Mouse (Mus musculus) neural tube, embryonic 14.5 days (tissue): ENCODE measurements at regions not wholly inside any gene's neighbourhood (a gene's known extent, or its start where the extent isn't known, plus 50 kb on each side); places are given as distances from the start of the nearest gene placed in this dataset.

ENCODE experiments used
- ATAC-seq: fragments of 200-750 bp; cut with Nextera tagmentation; 2 replicates; pipeline ENCODE4 v1.8.0; 2017; ENCODE audit warnings: low read depth, mild to moderate bottlenecking, moderate TSS enrichment, moderate library complexity
- H3K27ac ChIP-seq: fragments of 300-500 bp; sonication (generic); 2 replicates; pipeline ENCODE4 v1.5.1; 2014; ENCODE audit warnings: low read depth, mild to moderate bottlenecking, control low read depth, low read length, moderate library complexity, mixed read lengths
- H3K27me3 ChIP-seq: fragments of 300-500 bp; sonication (generic); 2 replicates; pipeline ENCODE4 v1.6.1; 2014; ENCODE audit warnings: low read length; ENCODE audit not compliant: control insufficient read depth, insufficient read depth
- H3K36me3 ChIP-seq: fragments of 300-500 bp; sonication (generic); 2 replicates; pipeline ENCODE4 v1.6.1; 2014; ENCODE audit warnings: low read length, mixed read lengths; ENCODE audit not compliant: control insufficient read depth, insufficient read depth
- H3K4me1 ChIP-seq: fragments of 300-500 bp; sonication (generic); 2 replicates; pipeline ENCODE4 v1.6.1; 2014; ENCODE audit warnings: low read length; ENCODE audit not compliant: control insufficient read depth, insufficient read depth
- H3K4me2 ChIP-seq: fragments of 300-500 bp; sonication (generic); 2 replicates; pipeline ENCODE4 v1.6.1; 2014; ENCODE audit warnings: mild to moderate bottlenecking, low read depth, low read length, control low read depth
- H3K4me3 ChIP-seq: fragments of 300-500 bp; sonication (generic); 2 replicates; pipeline ENCODE4 v1.5.1; 2014; ENCODE audit warnings: low read depth, low read length, control low read depth, mixed read lengths
- H3K9ac ChIP-seq: fragments of 300-500 bp; sonication (generic); replicated peaks from 2 replicates; pipeline ENCODE4 v1.6.1; 2014; ENCODE audit warnings: low read depth, mild to moderate bottlenecking, control low read depth, low read length, mixed read lengths
- H3K9me3 ChIP-seq: fragments of 300-500 bp; sonication (generic); 2 replicates; pipeline ENCODE4 v1.6.1; 2016; ENCODE audit warnings: low read length; ENCODE audit not compliant: control insufficient read depth
- WGBS: fragments of 180-500 bp; shearing (Covaris S2); extraction: QIAGEN DNeasy Blood & Tissue Kit; methylation state at CpG from one replicate; pipeline ENCODE4 v1.1.7; 2014; 5-methylcytosine and 5-hydroxymethylcytosine counted together

GRCm38 (mm10) chr2:114994691-114995347 is 340.1 kb upstream of the Dph6 start:
- H3K4me1 ChIP-seq, result no peaks in the 10 kb centered on the region
- no peak overlapping the region for H3K27ac ChIP-seq
- no peak overlapping the region for H3K4me2 ChIP-seq
- no peak for ATAC-seq
- no peak overlapping the region for H3K4me3 ChIP-seq
- H3K9me3 ChIP-seq, result no peaks in the 10 kb centered on the region
- no peak overlapping the region for H3K9ac ChIP-seq
- no peaks in the 10 kb centered on the region for H3K27me3 ChIP-seq
- WGBS, result 83% methylated on average over 2 of the region's 2 CpGs
- H3K36me3 ChIP-seq, result no peaks in the 10 kb centered on the region

- H3K27ac ChIP-seq, result no peak overlapping the region
- H3K4me3 ChIP-seq, result no peak overlapping the region
- H3K9me3 ChIP-seq, result no peaks in the 10 kb centered on the region
- no peak overlapping the region for H3K9ac ChIP-seq
- no peaks in the 10 kb centered on the region for H3K27me3 ChIP-seq
- H3K4me2 ChIP-seq, result no peak overlapping the region
- no peak for ATAC-seq
- H3K4me1 ChIP-seq, result no peaks in the 10 kb centered on the region
- 90% methylated on average over 1 of the region's 1 CpGs for WGBS
- no peaks in the 10 kb centered on the region for H3K36me3 ChIP-seq
Observed at GRCm38 (mm10) chr2:115013916-115014315, 359.2 kb upstream of the Dph6 start.

GRCm38 (mm10) chr2:115026777-115027176 is 372.0 kb upstream of the Dph6 start:
- no peak overlapping the region for H3K9ac ChIP-seq
- H3K4me2 ChIP-seq, result no peak overlapping the region
- H3K4me1 ChIP-seq, result no peaks in the 10 kb centered on the region
- H3K9me3 ChIP-seq, result no peaks in the 10 kb centered on the region
- H3K27me3 ChIP-seq, result no peaks in the 10 kb centered on the region
- ATAC-seq, result no peak
- H3K36me3 ChIP-seq, result no peaks in the 10 kb centered on the region
- no peak overlapping the region for H3K4me3 ChIP-seq
- no peak overlapping the region for H3K27ac ChIP-seq
- 93% methylated on average over 3 of the region's 3 CpGs for WGBS

GRCm38 (mm10) chr2:115031134-115031533 is 376.4 kb upstream of the Dph6 start:
- ATAC-seq, result no peak
- H3K9ac ChIP-seq, result no peak overlapping the region
- H3K27ac ChIP-seq, result no peak overlapping the region
- H3K36me3 ChIP-seq, result no peaks in the 10 kb centered on the region
- H3K9me3 ChIP-seq, result no peaks in the 10 kb centered on the region
- H3K4me1 ChIP-seq, result no peaks in the 10 kb centered on the region
- H3K27me3 ChIP-seq, result no peaks in the 10 kb centered on the region
- no peak overlapping the region for H3K4me3 ChIP-seq
- WGBS, result 54% methylated on average over 2 of the region's 2 CpGs
- no peak overlapping the region for H3K4me2 ChIP-seq

- Histone ChIP-seq H3K9ac (no peak overlapping the region), H3K4me1 (no peaks in the 10 kb centered on the region), H3K27ac (no peak overlapping the region), H3K27me3 (no peaks in the 10 kb centered on the region), H3K9me3 (no peaks in the 10 kb centered on the region), H3K36me3 (no peaks in the 10 kb centered on the region), H3K4me3 (no peak overlapping the region), H3K4me2 (no peak overlapping the region)
- ATAC-seq, result no peak
- 73% methylated on average over 3 of the region's 3 CpGs for WGBS
Observed at GRCm38 (mm10) chr2:115036205-115036604, 381.4 kb upstream of the Dph6 start.

GRCm38 (mm10) chr2:115042299-115042785 is 387.6 kb upstream of the Dph6 start:
- WGBS, result 70% methylated on average over 7 of the region's 7 CpGs
- Histone ChIP-seq H3K9ac (no peak overlapping the region), H3K9me3 (no peaks in the 10 kb centered on the region), H3K27ac (no peak overlapping the region), H3K36me3 (no peaks in the 10 kb centered on the region), H3K4me2 (no peak overlapping the region), H3K4me3 (no peak overlapping the region), H3K4me1 (no peaks in the 10 kb centered on the region), H3K27me3 (no peaks in the 10 kb centered on the region)
- ATAC-seq, result no peak

GRCm38 (mm10) chr2:115056327-115057070 is 401.7 kb upstream of the Dph6 start:
- no peak overlapping the region for H3K4me3 ChIP-seq
- H3K27me3 ChIP-seq, result no peaks in the 10 kb centered on the region
- ATAC-seq, result peak; percentile 72; the same call in 1 of the 2 replicates
- no peak overlapping the region for H3K9ac ChIP-seq
- H3K27ac ChIP-seq, result no peak overlapping the region
- H3K4me1 ChIP-seq, result peaks cover 6% of the 10 kb centered on the region; the same call in 1 of the 2 replicates
- WGBS, result 36% methylated on average over 4 of the region's 4 CpGs
- no peaks in the 10 kb centered on the region for H3K9me3 ChIP-seq
- no peaks in the 10 kb centered on the region for H3K36me3 ChIP-seq
- no peak overlapping the region for H3K4me2 ChIP-seq

GRCm38 (mm10) chr2:115057200-115057599 is 402.4 kb upstream of the Dph6 start:
- Histone ChIP-seq H3K4me1 (peaks cover 6% of the 10 kb centered on the region; the same call in 1 of the 2 replicates), H3K36me3 (no peaks in the 10 kb centered on the region), H3K27ac (no peak overlapping the region), H3K4me3 (no peak overlapping the region), H3K27me3 (no peaks in the 10 kb centered on the region), H3K4me2 (no peak overlapping the region), H3K9me3 (no peaks in the 10 kb centered on the region), H3K9ac (no peak overlapping the region)
- no peak for ATAC-seq
- 46% methylated on average over 2 of the region's 2 CpGs for WGBS

GRCm38 (mm10) chr2:115067489-115068163 is 412.9 kb upstream of the Dph6 start:
- Histone ChIP-seq H3K27me3 (no peaks in the 10 kb centered on the region), H3K4me1 (no peaks in the 10 kb centered on the region), H3K4me3 (no peak overlapping the region), H3K36me3 (no peaks in the 10 kb centered on the region), H3K9me3 (no peaks in the 10 kb centered on the region), H3K4me2 (no peak overlapping the region), H3K27ac (no peak overlapping the region), H3K9ac (no peak overlapping the region)
- peak; percentile 34; the same call in 1 of the 2 replicates for ATAC-seq
- WGBS, result 40% methylated on average over 8 of the region's 8 CpGs
